Mouse (Mus musculus): ENCODE data around the gene Cenpp. TPM values are rescaled to one million over a fixed set of nuclear protein-coding genes. Genes with fewer than 3 reads are reported as not detected.

Cenpp gene
- polyA plus RNA-seq, 1 experiment from 2014 or later: 9.6 TPM

DNA sequence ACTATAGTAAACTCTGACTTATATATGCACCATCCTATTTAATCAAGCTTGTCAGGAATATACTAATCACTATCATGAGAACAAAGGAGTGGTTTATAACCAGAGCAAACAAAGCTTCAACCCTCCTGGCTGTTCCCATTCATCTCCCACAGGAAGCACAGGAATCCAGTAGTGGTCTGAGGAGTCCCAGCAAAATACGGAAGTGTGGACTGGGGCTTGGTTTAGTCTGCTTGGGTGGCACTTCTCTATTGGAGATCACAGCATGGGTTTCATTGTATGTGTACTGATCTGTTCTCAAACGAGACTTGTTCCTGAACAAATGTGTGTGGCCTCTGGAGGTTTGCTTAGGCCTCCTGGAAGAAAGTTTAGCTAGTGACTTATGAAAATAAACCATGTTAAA, 133.8 kb downstream of the Cenpp start:
- 37% methylated on average over 2 of the region's 2 CpGs for WGBS
- Histone ChIP-seq H3K4me2 (ENCODE audit: low read length) (no peak overlapping the region), H3K4me1 (ENCODE audit: control insufficient read depth, insufficient read depth, low read length) (no peaks in the 10 kb centered on the region), H3K9me3 (ENCODE audit: control insufficient read depth, low read length) (no peaks in the 10 kb centered on the region), H3K27me3 (ENCODE audit: control insufficient read depth, insufficient read depth, low read length) (no peaks in the 10 kb centered on the region), H3K4me3 (replicated peaks; ENCODE audit: low read depth, low read length) (no peak overlapping the region), H3K36me3 (ENCODE audit: control insufficient read depth, insufficient read depth, low read length) (no peaks in the 10 kb centered on the region), H3K9ac (replicated peaks; ENCODE audit: low read length) (no peak overlapping the region), H3K27ac (replicated peaks; ENCODE audit: low read depth, low read length) (no peak overlapping the region)
- DNase-seq (no peak), ATAC-seq (ENCODE audit: low FRiP score, low TSS enrichment) (no peak)

DNA sequence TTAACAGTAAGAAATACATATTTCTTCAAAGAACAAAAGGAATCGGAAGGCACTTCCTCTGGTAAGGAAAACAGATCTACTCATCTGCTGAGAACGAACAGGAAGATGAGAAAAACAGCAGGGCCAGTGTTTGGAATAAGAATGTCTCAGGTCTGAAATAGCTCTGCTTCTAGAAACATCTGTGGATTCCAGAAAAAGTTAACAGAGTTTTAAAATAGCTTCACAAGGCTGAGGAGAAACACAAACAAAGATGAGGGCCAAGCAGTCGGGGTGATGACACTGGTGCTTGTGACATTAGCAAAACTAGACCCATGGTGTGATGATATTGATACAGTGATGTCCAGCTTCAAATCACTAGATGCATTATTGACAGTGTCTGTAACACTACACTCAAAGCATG, 145.4 kb downstream of the Cenpp start:
- no peaks in the 10 kb centered on the region for H3K36me3 ChIP-seq (ENCODE audit: control insufficient read depth, insufficient read depth, low read length)
- no peaks in the 10 kb centered on the region for H3K4me1 ChIP-seq (ENCODE audit: control insufficient read depth, insufficient read depth, low read length)
- H3K9ac ChIP-seq (replicated peaks; ENCODE audit: low read length): no peak overlapping the region
- no peaks in the 10 kb centered on the region for H3K27me3 ChIP-seq (ENCODE audit: control insufficient read depth, insufficient read depth, low read length)
- H3K4me2 ChIP-seq (ENCODE audit: low read length): no peak overlapping the region
- 88% methylated on average over 3 of the region's 3 CpGs for WGBS
- H3K9me3 ChIP-seq (ENCODE audit: control insufficient read depth, low read length): no peaks in the 10 kb centered on the region
- H3K4me3 ChIP-seq (replicated peaks; ENCODE audit: low read depth, low read length): no peak overlapping the region
- no peak overlapping the region for H3K27ac ChIP-seq (replicated peaks; ENCODE audit: low read depth, low read length)
- DNase-seq (no peak), ATAC-seq (ENCODE audit: low FRiP score, low TSS enrichment) (no peak)

DNA sequence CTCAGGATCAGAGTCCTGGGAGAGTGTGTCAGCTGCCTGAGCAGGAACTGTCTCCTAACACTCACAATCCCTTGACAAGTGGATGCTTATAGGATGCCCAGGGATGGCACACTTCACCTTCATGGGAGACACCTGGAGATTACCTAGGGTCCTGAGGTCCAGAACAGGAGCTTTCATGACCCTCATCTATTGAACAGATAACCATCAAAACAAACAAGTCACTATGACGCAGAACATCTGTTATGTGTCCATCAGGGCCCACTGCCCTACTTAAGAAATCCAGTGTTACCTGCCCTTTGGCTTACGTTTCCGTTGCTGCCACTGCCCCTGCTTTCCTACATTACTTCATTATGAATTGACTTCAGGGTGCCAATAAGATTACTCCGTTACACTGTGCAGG, 146.8 kb downstream of the Cenpp start:
- Histone ChIP-seq H3K4me1 (ENCODE audit: control insufficient read depth, insufficient read depth, low read length) (no peaks in the 10 kb centered on the region), H3K27ac (replicated peaks; ENCODE audit: low read depth, low read length) (no peak overlapping the region), H3K9ac (replicated peaks; ENCODE audit: low read length) (no peak overlapping the region), H3K36me3 (ENCODE audit: control insufficient read depth, insufficient read depth, low read length) (no peaks in the 10 kb centered on the region), H3K27me3 (ENCODE audit: control insufficient read depth, insufficient read depth, low read length) (no peaks in the 10 kb centered on the region), H3K4me3 (replicated peaks; ENCODE audit: low read depth, low read length) (no peak overlapping the region), H3K9me3 (ENCODE audit: control insufficient read depth, low read length) (no peaks in the 10 kb centered on the region), H3K4me2 (ENCODE audit: low read length) (no peak overlapping the region)
- DNase-seq: no peak
- no peak for ATAC-seq (ENCODE audit: low FRiP score, low TSS enrichment)
- 85% methylated on average over 4 of the region's 4 CpGs for WGBS

DNA sequence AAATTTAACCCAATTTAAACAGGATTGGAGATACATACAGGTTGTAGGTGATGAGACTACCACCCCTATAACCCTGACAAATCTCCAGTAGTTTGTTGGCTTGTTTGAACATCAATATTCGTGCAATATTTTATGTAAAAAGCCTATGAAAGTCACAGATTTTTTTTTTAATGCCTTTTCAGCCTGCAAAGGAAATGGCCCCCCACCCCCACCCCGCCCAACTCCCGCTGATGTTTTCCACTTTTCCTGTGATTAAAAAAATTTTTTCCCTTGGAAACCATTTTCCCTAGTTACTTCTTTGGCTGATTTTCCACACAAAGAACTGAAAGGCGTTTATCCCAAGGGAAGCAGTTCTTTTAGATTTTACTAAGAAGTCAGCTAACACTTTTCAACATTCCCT, 148.1 kb downstream of the Cenpp start, which contains the start of gene Ecm2:
Ecm2 (plus strand) TSS at position 301 of the 400 bp plus-strand sequence.
- H3K9ac ChIP-seq (replicated peaks; ENCODE audit: low read length): no peak within 1 kb of the TSS
- H3K4me2 ChIP-seq (ENCODE audit: low read length): no peak within 1 kb of the TSS
- no peaks in the 10 kb centered on the region for H3K9me3 ChIP-seq (ENCODE audit: control insufficient read depth, low read length)
- no peak within 1 kb of the TSS for H3K27ac ChIP-seq (replicated peaks; ENCODE audit: low read depth, low read length)
- peak; percentile 8 for DNase-seq
- no peak for ATAC-seq (ENCODE audit: low FRiP score, low TSS enrichment)
- H3K4me1 ChIP-seq (ENCODE audit: control insufficient read depth, insufficient read depth, low read length): no peaks in the 10 kb centered on the region
- H3K4me3 ChIP-seq (replicated peaks; ENCODE audit: low read depth, low read length): no peak within 1 kb of the TSS
- H3K27me3 ChIP-seq (ENCODE audit: control insufficient read depth, insufficient read depth, low read length): no peaks in the 10 kb centered on the region
- no peaks in the 10 kb centered on the region for H3K36me3 ChIP-seq (ENCODE audit: control insufficient read depth, insufficient read depth, low read length)
- 20% methylated on average over 4 of the region's 4 CpGs for WGBS

DNA sequence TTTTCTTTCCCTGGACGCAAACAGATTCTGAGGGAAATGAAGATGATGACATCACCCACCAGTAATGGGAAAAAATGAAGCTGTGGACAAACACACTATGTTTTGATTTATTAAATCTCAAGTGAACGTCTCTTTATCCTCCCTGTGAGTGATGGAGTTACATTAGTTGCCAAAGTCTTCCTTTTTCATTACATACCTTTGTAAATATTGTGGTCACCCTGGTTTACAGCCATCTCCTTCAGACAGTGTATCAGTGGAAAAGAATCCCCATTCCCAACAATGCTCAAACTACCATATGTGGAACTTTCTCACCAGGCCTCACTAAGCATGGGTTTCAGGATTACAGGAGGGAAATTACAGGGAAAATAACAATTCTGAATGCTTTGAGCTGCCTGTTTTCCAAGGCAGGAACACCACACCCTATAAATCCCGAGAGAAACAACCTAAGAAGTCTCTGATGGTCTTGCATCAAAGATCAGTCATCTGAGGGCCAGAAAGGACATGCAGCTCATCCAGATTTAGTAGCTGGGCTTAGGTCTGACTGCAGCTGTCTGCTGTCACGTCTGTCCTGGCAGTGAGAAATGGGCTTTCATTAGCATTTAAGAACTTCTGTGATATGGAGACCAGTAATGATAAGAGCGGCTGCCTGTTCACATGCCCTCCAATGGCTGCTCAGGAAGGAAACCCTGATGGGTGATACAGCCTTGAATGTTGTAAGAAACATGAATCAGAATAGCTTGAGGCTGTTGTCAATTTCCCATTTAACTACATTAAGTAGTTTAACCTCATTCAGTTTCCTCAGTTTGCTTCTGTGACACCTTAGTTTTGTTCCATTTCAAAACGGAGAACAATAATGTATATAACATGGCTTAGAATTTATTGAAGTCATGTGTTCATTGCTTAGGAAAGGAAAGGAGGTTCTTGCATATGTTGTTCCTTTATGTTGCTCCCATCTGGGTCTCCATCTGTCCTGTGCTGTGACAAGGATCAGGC, 159.9 kb downstream of the Cenpp start, which contains the start of gene Tes3-ps:
Tes3-ps (plus strand) TSS at position 943 of the 993 bp plus-strand sequence.
- Histone ChIP-seq H3K27me3 (ENCODE audit: control insufficient read depth, insufficient read depth, low read length) (no peaks in the 10 kb centered on the region), H3K4me2 (ENCODE audit: low read length) (no peak within 1 kb of the TSS), H3K9ac (replicated peaks; ENCODE audit: low read length) (no peak within 1 kb of the TSS), H3K36me3 (ENCODE audit: control insufficient read depth, insufficient read depth, low read length) (no peaks in the 10 kb centered on the region), H3K4me3 (replicated peaks; ENCODE audit: low read depth, low read length) (no peak within 1 kb of the TSS), H3K9me3 (ENCODE audit: control insufficient read depth, low read length) (no peaks in the 10 kb centered on the region), H3K4me1 (ENCODE audit: control insufficient read depth, insufficient read depth, low read length) (no peaks in the 10 kb centered on the region), H3K27ac (replicated peaks; ENCODE audit: low read depth, low read length) (no peak within 1 kb of the TSS)
- WGBS: 79% methylated on average over 6 of the region's 6 CpGs
- DNase-seq: no peak
- ATAC-seq (ENCODE audit: low FRiP score, low TSS enrichment): no peak

DNA sequence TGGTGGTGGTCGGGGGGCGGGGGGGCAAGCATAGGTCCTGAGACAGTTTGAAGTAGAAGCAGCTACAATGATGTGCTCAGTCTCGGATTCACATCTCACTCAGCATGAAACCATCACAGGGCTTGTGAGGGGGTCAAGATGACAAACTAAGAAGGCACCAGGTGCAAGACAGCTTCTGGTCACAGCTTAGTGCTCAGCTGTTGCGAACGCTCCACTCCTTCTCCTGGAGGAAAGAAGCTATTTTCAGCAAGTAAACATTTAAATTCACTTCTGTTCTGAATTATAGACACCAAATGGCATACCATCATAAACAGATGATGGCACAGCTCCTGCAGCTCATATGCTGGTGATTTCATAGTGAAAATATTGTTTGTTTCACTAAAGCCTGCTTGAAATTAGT, 167.2 kb downstream of the Cenpp start:
- no peak overlapping the region for H3K27ac ChIP-seq (replicated peaks; ENCODE audit: low read depth, low read length)
- no peak for DNase-seq
- H3K4me1 ChIP-seq (ENCODE audit: control insufficient read depth, insufficient read depth, low read length): no peaks in the 10 kb centered on the region
- H3K9ac ChIP-seq (replicated peaks; ENCODE audit: low read length): no peak overlapping the region
- H3K36me3 ChIP-seq (ENCODE audit: control insufficient read depth, insufficient read depth, low read length): no peaks in the 10 kb centered on the region
- H3K4me2 ChIP-seq (ENCODE audit: low read length): no peak overlapping the region
- no peak overlapping the region for H3K4me3 ChIP-seq (replicated peaks; ENCODE audit: low read depth, low read length)
- WGBS: 92% methylated on average over 5 of the region's 5 CpGs
- no peaks in the 10 kb centered on the region for H3K27me3 ChIP-seq (ENCODE audit: control insufficient read depth, insufficient read depth, low read length)
- no peak for ATAC-seq (ENCODE audit: low FRiP score, low TSS enrichment)
- no peaks in the 10 kb centered on the region for H3K9me3 ChIP-seq (ENCODE audit: control insufficient read depth, low read length)

DNA sequence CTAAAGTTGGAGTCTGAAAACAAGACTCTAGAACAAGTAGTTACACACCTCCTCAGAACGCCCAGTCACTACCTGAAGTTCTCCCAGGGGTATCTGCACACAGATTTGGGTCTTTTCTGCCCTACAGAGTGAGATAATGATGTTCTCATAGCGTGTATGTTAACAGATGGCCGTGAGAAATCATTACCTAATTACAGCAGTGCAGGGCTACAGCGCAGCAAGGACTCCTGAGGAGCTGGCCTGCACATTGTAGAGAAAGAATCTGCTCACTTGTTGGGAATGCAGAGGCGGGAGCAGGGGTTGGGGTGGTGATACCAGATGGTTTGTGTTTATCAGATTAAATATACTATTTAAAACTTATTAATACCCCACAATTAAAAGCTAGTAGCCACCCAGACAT, 172.0 kb downstream of the Cenpp start:
- Histone ChIP-seq H3K4me1 (ENCODE audit: control insufficient read depth, insufficient read depth, low read length) (no peaks in the 10 kb centered on the region), H3K4me2 (ENCODE audit: low read length) (no peak overlapping the region), H3K9ac (replicated peaks; ENCODE audit: low read length) (no peak overlapping the region), H3K27me3 (ENCODE audit: control insufficient read depth, insufficient read depth, low read length) (no peaks in the 10 kb centered on the region), H3K4me3 (replicated peaks; ENCODE audit: low read depth, low read length) (no peak overlapping the region), H3K27ac (replicated peaks; ENCODE audit: low read depth, low read length) (no peak overlapping the region), H3K9me3 (ENCODE audit: control insufficient read depth, low read length) (no peaks in the 10 kb centered on the region), H3K36me3 (ENCODE audit: control insufficient read depth, insufficient read depth, low read length) (no peaks in the 10 kb centered on the region)
- DNase-seq (peak; percentile 7), ATAC-seq (ENCODE audit: low FRiP score, low TSS enrichment) (no peak)
- 67% methylated on average over 5 of the region's 5 CpGs for WGBS

DNA sequence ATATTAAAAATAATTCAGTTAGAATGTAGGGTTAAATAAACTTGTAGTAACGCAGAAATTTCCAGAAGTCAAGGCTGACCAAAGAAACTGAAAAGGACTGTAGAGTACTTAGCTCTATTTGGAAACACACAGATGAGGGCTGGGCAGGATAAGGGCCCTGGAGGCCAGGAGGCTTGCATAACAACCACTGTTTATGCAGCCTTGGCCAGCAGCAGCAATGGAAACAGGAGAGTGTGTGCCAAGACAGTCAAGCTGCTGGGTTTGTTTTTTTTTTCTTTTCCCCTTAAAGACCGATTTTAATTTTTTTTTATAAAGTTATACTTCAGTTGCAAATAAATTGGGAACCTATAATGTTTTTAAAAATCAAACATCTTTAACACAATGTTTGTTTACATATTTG, 172.5 kb downstream of the Cenpp start:
- Histone ChIP-seq H3K9me3 (ENCODE audit: control insufficient read depth, low read length) (no peaks in the 10 kb centered on the region), H3K27ac (replicated peaks; ENCODE audit: low read depth, low read length) (no peak overlapping the region), H3K4me1 (ENCODE audit: control insufficient read depth, insufficient read depth, low read length) (no peaks in the 10 kb centered on the region), H3K4me3 (replicated peaks; ENCODE audit: low read depth, low read length) (no peak overlapping the region), H3K9ac (replicated peaks; ENCODE audit: low read length) (no peak overlapping the region), H3K4me2 (ENCODE audit: low read length) (no peak overlapping the region), H3K27me3 (ENCODE audit: control insufficient read depth, insufficient read depth, low read length) (no peaks in the 10 kb centered on the region), H3K36me3 (ENCODE audit: control insufficient read depth, insufficient read depth, low read length) (no peaks in the 10 kb centered on the region)
- no peak for ATAC-seq (ENCODE audit: low FRiP score, low TSS enrichment)
- 88% methylated on average over 2 of the region's 2 CpGs for WGBS
- peak; percentile 49 for DNase-seq

DNA sequence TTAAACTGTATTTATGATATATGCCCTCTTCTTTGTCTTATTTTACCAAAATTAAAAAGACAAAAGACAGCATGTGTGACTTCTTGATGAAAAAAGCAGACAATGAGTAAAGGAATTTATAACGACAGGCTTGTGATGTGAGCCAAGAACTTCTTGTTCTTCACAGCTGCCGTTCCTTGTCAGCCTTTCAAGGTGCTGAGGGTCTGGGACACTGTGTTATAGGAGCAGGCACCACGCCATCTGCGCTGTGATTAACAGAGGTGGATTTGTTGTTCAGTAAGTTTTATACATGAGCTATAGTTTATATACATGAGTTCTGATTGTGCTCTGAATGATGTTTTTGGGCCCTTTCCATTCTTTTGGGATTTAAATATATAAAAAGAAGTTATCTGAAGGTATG, 173.2 kb downstream of the Cenpp start:
- ATAC-seq (ENCODE audit: low FRiP score, low TSS enrichment) (no peak), DNase-seq (no peak)
- Histone ChIP-seq H3K27ac (replicated peaks; ENCODE audit: low read depth, low read length) (no peak overlapping the region), H3K9me3 (ENCODE audit: control insufficient read depth, low read length) (no peaks in the 10 kb centered on the region), H3K4me2 (ENCODE audit: low read length) (no peak overlapping the region), H3K36me3 (ENCODE audit: control insufficient read depth, insufficient read depth, low read length) (no peaks in the 10 kb centered on the region), H3K4me3 (replicated peaks; ENCODE audit: low read depth, low read length) (no peak overlapping the region), H3K4me1 (ENCODE audit: control insufficient read depth, insufficient read depth, low read length) (no peaks in the 10 kb centered on the region), H3K27me3 (ENCODE audit: control insufficient read depth, insufficient read depth, low read length) (no peaks in the 10 kb centered on the region), H3K9ac (replicated peaks; ENCODE audit: low read length) (no peak overlapping the region)
- WGBS: 87% methylated on average over 4 of the region's 4 CpGs
